ENCODE assay signal across 15 mouse cellular contexts in the genomic region with DNA sequence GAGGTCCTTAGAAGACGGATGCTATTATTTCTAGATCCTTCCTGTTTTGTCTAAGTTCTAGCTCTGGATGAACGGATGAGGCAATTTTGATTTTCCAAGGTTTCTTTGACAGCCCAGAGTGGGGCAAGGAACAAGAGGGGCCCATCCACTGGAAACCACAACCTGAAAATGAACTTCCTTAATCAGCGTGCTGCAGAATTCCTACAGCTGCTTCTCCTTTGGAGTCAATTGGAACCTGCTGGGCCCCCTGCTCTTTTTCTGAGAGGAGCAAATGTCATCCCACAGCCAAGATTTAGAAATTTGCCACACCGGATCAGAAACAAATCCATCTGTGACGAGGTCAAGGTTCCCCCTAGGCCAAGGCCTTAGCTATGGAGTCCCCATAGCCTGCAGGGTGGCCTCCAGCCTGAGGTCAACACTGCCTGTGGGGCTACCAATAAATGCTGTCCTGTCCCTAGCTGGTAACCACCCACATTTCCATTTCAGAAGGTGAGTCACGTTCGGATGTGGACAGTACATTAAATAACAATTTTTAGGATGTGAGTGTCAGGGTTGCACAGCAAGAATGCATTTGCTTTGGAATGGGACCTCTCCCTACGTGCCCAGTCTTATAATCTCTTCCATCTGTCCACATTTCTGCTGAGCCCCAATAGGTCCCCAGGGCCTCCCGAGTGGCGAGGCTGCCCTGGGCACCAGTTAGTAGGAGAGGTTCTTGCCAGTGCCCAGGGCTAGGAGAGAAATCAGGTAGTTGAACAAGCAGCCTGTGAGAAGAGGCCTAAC. TPM values are rescaled to one million over a fixed set of nuclear protein-coding genes. Genes with fewer than 3 reads are reported as not detected.
DNase-seq lines count a peak whose midpoint lies in the region; ATAC-seq and TF ChIP-seq lines count a peak whose summit lies in the region.
"Had no signal": no experiment of that assay in that cellular context is flagged by ENCODE, and none has a peak within 500 bp of the region (broad histone marks: within the 10 kb centered on the region; RNA-seq: fewer than 3 reads in every experiment).

No protein-coding gene starts in this region.

- DNase-seq in kidney, postnatal 10 days = peak; percentile 3
- no peak for DNase-seq in kidney, postnatal 25 days
- peak; percentile 79 for DNase-seq in NIH3T3 (ENCODE audit: low read depth)
- DNase-seq in embryonic facial prominence, embryonic 11.5 days (ENCODE audit: low spot score) = peak; percentile 85
- no peak for DNase-seq in lung, postnatal 25 days (ENCODE audit: low spot score)
- no peak for DNase-seq in thymus, adult 2 months
- DNase-seq: cerebellum, adult 8-10 months; heart, postnatal 36 days; lung, embryonic 14.5 days; right cerebral cortex, postnatal 4 days; thymus, postnatal 14 days had no signal

- H3K9ac ChIP-seq in embryonic facial prominence, embryonic 11.5 days (replicated peaks; ENCODE audit: low read length) = no peak overlapping the region
- no peak overlapping the region for H3K9ac ChIP-seq in limb, embryonic 12.5 days (replicated peaks)
- H3K9ac ChIP-seq: lung, embryonic 14.5 days had no signal

- peaks cover 6% of the 10 kb centered on the region; the same call in 1 of the 2 replicates for H3K4me1 ChIP-seq in embryonic facial prominence, embryonic 11.5 days (ENCODE audit: control insufficient read depth, insufficient read depth, low read length)
- peaks cover 50% of the 10 kb centered on the region for H3K4me1 ChIP-seq in limb, embryonic 12.5 days (replicated peaks)
- H3K4me1 ChIP-seq in thymus, adult 2 months (replicated peaks; ENCODE audit: control insufficient read depth, insufficient read depth, low read length) = no peaks in the 10 kb centered on the region

- 30% methylated on average over 10 of the region's 10 CpGs for WGBS in embryonic facial prominence, embryonic 11.5 days
- WGBS in limb, embryonic 12.5 days = 28% methylated on average over 10 of the region's 10 CpGs
- 89% methylated on average over 10 of the region's 10 CpGs for WGBS in thymus, adult 2 months

- no peak for TF ChIP-seq POLR2A in thymus, adult 2 months (IDR thresholded peaks at IDR 0.05; ENCODE audit: control insufficient read depth, extremely low read depth, insufficient read depth, low read length, poor library complexity)

- H3K9me3 ChIP-seq in embryonic facial prominence, embryonic 11.5 days (replicated peaks; ENCODE audit: control insufficient read depth, low read length) = peaks cover 2% of the 10 kb centered on the region; the same call in 1 of the 2 replicates
- peaks cover 6% of the 10 kb centered on the region; the same call in 1 of the 2 replicates for H3K9me3 ChIP-seq in limb, embryonic 12.5 days

- peak; percentile 57; the same call in 1 of the 2 replicates for ATAC-seq in embryonic facial prominence, embryonic 11.5 days (replicated peaks; ENCODE audit: insufficient number of reproducible peaks, low FRiP score, low TSS enrichment, low read depth)
- peak; percentile 67; the same call in 1 of the 2 replicates for ATAC-seq in limb, embryonic 12.5 days (ENCODE audit: insufficient number of reproducible peaks, insufficient read depth, low FRiP score, low TSS enrichment, low read depth)
- no peak for ATAC-seq in monocyte, adult 5-6 weeks (replicated peaks; ENCODE audit: insufficient number of reproducible peaks, low FRiP score, low TSS enrichment, poor library complexity, severe bottlenecking)

- no peaks in the 10 kb centered on the region for H3K27me3 ChIP-seq in embryonic facial prominence, embryonic 11.5 days (ENCODE audit: control insufficient read depth, insufficient read depth, low read length)
- no peaks in the 10 kb centered on the region for H3K27me3 ChIP-seq in limb, embryonic 12.5 days
- H3K27me3 ChIP-seq in thymus, adult 2 months (ENCODE audit: control insufficient read depth, insufficient read depth, low read length) = no peaks in the 10 kb centered on the region

- no peak for TF ChIP-seq CTCF in thymus, adult 2 months (IDR thresholded peaks at IDR 0.05; ENCODE audit: borderline replicate concordance, control insufficient read depth, extremely low read depth, insufficient read depth, low read length, poor library complexity)

- H3K36me3 ChIP-seq in embryonic facial prominence, embryonic 11.5 days (replicated peaks; ENCODE audit: control insufficient read depth, insufficient read depth, low read depth, low read length) = no peaks in the 10 kb centered on the region
- H3K36me3 ChIP-seq in limb, embryonic 12.5 days = no peaks in the 10 kb centered on the region
- no peaks in the 10 kb centered on the region for H3K36me3 ChIP-seq in thymus, adult 2 months (ENCODE audit: control insufficient read depth, insufficient read depth, low read length)

- no peak overlapping the region for H3K4me2 ChIP-seq in embryonic facial prominence, embryonic 11.5 days (ENCODE audit: low read depth, low read length)
- H3K4me2 ChIP-seq in limb, embryonic 12.5 days = no peak overlapping the region
- H3K4me2 ChIP-seq: lung, embryonic 14.5 days; midbrain, embryonic 11.5 days had no signal

- H3K4me3 ChIP-seq in embryonic facial prominence, embryonic 11.5 days (ENCODE audit: low read depth, low read length) = no peak overlapping the region
- no peak overlapping the region for H3K4me3 ChIP-seq in limb, embryonic 12.5 days (replicated peaks)
- H3K4me3 ChIP-seq in thymus, adult 2 months (ENCODE audit: control insufficient read depth, insufficient read depth, low read length) = no peak overlapping the region

- H3K27ac ChIP-seq in embryonic facial prominence, embryonic 11.5 days (replicated peaks; ENCODE audit: low read depth, low read length) = peak overlapping the region; percentile 52; the same call in 1 of the 2 replicates
- H3K27ac ChIP-seq in limb, embryonic 12.5 days = peak overlapping the region; percentile 47
- H3K27ac ChIP-seq in thymus, adult 2 months (ENCODE audit: control insufficient read depth, insufficient read depth, low read length) = no peak overlapping the region
- H3K27ac ChIP-seq: kidney, postnatal 0 days had no signal

RNA-seq across cellular contexts. Expression of a gene that starts 46.1 kb away (rescaled TPM):
- 32.9 and 35.4 TPM in 2 replicates for polyA plus RNA-seq in embryonic facial prominence, embryonic 11.5 days (2014; fragmentation: Nextera tagmentation; extraction: Ambion mirVana)
- polyA plus RNA-seq in limb, embryonic 12.5 days (2016; fragmentation: Nextera tagmentation; extraction: Ambion mirVana) = 88.7 and 98.6 TPM in 2 replicates
- total RNA-seq in monocyte, adult 5-6 weeks (2017) = 141 to 642 TPM (median 148 TPM) in 3 replicates
- 17.3 and 18.7 TPM in 2 replicates for polyA plus RNA-seq in thymus, adult 2 months (2012; rRNA removed)

Comparison
In these comparisons a context has a peak if more than half of its experiments do, and no peak if none do; other contexts are left out.
1. DNase-seq: peak in kidney, postnatal 10 days (single experiment), NIH3T3 (single experiment) and embryonic facial prominence, embryonic 11.5 days (single experiment); none in kidney, postnatal 25 days (0 of 2), lung, postnatal 25 days (single experiment) and thymus, adult 2 months (single experiment).